Mouse (Mus musculus): ENCODE measurements around the gene Golm1. TPM values are rescaled to one million over a fixed set of nuclear protein-coding genes. Genes with fewer than 3 reads are reported as not detected.

The Golm1 gene
- polyA plus RNA-seq, 1 experiment from 2014 or later = 47.0 TPM

DNA sequence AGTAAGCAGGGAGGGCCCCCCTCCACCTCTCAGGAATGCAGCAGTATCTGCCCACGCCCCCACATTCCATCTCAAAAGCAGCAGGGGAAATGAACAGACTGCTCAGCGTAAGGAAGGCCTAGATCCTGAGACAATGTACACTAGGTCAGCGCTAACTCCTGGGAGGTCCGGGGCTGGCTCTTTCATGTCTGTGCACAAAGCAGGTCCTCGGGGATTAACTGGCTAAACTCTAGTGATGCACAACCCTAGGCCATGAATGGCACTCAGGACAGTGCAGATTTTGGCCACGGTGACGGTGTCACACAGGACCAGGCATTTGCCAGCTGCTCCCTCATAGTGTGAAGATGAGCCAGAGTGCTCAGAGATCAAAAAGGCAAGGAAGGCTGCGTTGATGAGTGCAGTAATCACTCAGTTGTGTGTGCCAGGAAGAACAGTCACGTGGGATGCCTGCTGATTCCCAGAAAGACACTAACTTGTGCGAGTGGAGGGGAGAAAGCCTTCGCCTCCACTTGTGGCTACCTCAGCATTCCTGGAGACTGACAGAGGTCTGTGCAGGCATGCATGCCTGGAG, 28.9 kb downstream of the Golm1 start:
- Histone ChIP-seq H3K27ac (no peak overlapping the region), H3K4me3 (replicated peaks) (no peak overlapping the region), H3K9ac (no peak overlapping the region), H3K9me3 (replicated peaks) (no peaks in the 10 kb centered on the region), H3K4me2 (no peak overlapping the region), H3K27me3 (no peaks in the 10 kb centered on the region), H3K4me1 (replicated peaks) (peaks cover 52% of the 10 kb centered on the region), H3K36me3 (peaks cover 77% of the 10 kb centered on the region)
- 85% methylated on average over 11 of the region's 11 CpGs for WGBS (ENCODE audit: insufficient replicate concordance)
- ATAC-seq (ENCODE audit: low read depth) (no peak), DNase-seq (no peak)

DNA sequence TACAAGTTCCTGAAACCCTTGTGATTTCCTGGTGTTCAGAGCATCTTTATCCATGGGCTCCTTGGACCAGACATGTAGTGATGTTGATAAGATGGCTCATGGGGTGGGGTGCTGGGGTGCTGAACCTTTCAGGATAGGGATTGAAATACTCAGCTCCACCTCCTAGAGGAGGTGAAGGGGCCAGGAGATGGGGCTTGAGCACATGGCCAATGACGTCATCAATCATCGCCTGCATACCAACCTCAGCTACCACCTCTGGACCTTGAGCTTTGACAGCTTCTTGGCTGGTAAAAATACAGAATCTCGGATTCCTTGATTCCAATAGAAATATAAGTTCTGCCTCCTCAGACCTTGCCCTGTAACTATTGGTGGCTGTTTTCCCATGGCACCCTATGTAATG, 30.1 kb downstream of the Golm1 start:
- Histone ChIP-seq H3K4me1 (replicated peaks) (peaks cover 64% of the 10 kb centered on the region), H3K9ac (no peak overlapping the region), H3K36me3 (peaks cover 77% of the 10 kb centered on the region), H3K9me3 (replicated peaks) (no peaks in the 10 kb centered on the region), H3K27ac (no peak overlapping the region), H3K4me2 (no peak overlapping the region), H3K27me3 (no peaks in the 10 kb centered on the region), H3K4me3 (replicated peaks) (no peak overlapping the region)
- WGBS (ENCODE audit: insufficient replicate concordance) = 83% methylated on average over 3 of the region's 3 CpGs
- ATAC-seq (ENCODE audit: low read depth) (no peak), DNase-seq (no peak)

DNA sequence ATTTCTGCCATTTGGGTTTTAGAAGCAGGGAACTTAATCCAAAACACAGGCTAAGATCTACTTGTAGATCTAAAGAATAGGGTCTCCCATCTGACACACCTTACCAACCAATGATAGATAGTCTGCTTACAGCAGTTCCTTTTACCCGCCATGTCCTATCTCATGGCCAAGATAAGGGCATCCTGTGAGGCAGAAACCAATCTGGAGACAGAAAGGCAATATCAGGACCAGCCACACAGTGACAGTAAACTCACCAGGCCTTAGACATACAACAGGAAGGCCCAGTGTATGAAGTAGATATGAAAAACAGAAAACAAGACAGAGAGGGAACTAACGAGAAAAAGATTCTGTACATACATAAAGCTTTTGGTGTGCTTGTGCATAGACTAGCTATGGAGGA, 32.8 kb downstream of the Golm1 start:
- DNase-seq = peak; percentile 77
- H3K9ac ChIP-seq = no peak overlapping the region
- ATAC-seq (ENCODE audit: low read depth) = peak; percentile 94
- H3K36me3 ChIP-seq = peaks cover 77% of the 10 kb centered on the region
- H3K9me3 ChIP-seq (replicated peaks) = no peaks in the 10 kb centered on the region
- peak overlapping the region; percentile 87 for H3K27ac ChIP-seq
- no peaks in the 10 kb centered on the region for H3K27me3 ChIP-seq
- WGBS (ENCODE audit: insufficient replicate concordance) = 10% methylated on average over 2 of the region's 2 CpGs
- H3K4me3 ChIP-seq (replicated peaks) = no peak overlapping the region
- peak overlapping the region; percentile 42 for H3K4me2 ChIP-seq
- H3K4me1 ChIP-seq (replicated peaks) = peaks cover 80% of the 10 kb centered on the region

- H3K9ac ChIP-seq = peak overlapping the region; percentile 52
- H3K27ac ChIP-seq = peak overlapping the region; percentile 82
- WGBS (ENCODE audit: insufficient replicate concordance) = 89% methylated on average over 6 of the region's 6 CpGs
- no peaks in the 10 kb centered on the region for H3K9me3 ChIP-seq (replicated peaks)
- no peak overlapping the region for H3K4me2 ChIP-seq
- no peaks in the 10 kb centered on the region for H3K27me3 ChIP-seq
- H3K4me3 ChIP-seq (replicated peaks) = no peak overlapping the region
- H3K36me3 ChIP-seq = peaks cover 78% of the 10 kb centered on the region
- peaks cover 60% of the 10 kb centered on the region for H3K4me1 ChIP-seq (replicated peaks)
- no peak for ATAC-seq (ENCODE audit: low read depth)
- no peak for DNase-seq
Observed at GRCm38 (mm10) chr13:59640178-59640440, 35.5 kb downstream of the Golm1 start.

DNA sequence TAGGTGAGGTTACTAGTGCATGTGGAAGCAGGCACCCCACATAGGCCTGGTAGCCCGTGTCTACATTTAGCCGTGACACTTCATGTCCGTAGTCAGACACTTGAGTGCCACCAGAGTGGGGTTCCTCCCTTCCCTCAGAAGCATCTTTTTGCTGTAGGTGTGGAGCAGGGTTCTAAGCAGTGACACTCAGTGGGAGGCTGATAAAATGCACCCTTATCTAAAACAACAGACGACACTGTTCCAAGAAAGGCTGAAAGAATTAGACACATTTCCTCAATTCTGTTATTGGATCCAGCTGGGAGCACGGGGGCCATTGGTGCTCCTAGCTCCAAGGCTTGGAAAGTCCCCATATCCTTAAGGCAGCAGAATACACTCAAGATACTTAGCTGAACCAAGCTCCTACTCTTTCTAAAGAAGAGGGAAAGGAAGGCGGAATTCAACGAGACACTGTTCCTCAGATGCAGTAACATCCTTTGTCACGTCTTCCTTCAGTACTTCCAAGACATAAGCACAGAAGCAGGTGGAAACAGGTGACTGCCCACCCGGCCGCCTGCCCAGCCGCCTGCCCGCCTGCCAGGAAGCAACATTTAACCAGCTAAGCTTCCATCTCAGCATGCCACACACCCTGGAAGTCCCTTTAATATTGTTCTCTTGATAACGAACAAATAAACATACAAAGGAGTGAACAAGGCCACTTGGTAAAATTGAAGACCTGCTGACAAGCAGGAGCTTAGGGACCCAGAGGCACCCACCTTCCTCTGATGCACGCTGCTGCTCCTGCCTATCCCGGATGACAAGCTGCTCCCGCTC, 36.0 kb downstream of the Golm1 start:
- H3K4me1 ChIP-seq (replicated peaks) = peaks cover 55% of the 10 kb centered on the region
- H3K9me3 ChIP-seq (replicated peaks) = no peaks in the 10 kb centered on the region
- peak overlapping the region; percentile 52 for H3K9ac ChIP-seq
- ATAC-seq (ENCODE audit: low read depth) (peak; percentile 60), DNase-seq (peak; percentile 55)
- 63% methylated on average over 16 of the region's 16 CpGs for WGBS (ENCODE audit: insufficient replicate concordance)
- peak overlapping the region; percentile 32 for H3K4me2 ChIP-seq
- no peak overlapping the region for H3K4me3 ChIP-seq (replicated peaks)
- peak overlapping the region; percentile 82 for H3K27ac ChIP-seq
- no peaks in the 10 kb centered on the region for H3K27me3 ChIP-seq
- peaks cover 79% of the 10 kb centered on the region for H3K36me3 ChIP-seq

DNA sequence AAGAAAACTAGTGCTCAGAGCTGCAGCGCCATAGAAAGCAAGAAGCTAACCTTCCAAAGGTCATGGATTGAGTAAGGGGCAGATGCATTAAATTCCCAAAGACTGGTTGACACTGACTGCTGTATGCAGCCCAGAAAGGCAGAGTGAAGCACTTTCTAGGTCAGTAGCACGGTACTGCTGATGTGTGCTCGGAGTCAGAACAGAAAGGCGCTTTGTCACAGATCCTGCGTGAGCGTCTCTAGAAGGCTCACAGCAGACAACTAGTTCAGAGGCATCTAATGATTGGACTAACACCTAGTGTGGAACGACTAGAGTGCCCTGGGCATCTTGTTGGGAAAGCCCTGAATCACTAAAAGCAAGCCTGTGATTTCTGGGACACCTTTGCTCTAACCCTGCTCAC, 37.8 kb downstream of the Golm1 start:
- 91% methylated on average over 7 of the region's 7 CpGs for WGBS (ENCODE audit: insufficient replicate concordance)
- DNase-seq = no peak
- H3K27me3 ChIP-seq = no peaks in the 10 kb centered on the region
- peaks cover 97% of the 10 kb centered on the region for H3K36me3 ChIP-seq
- no peak for ATAC-seq (ENCODE audit: low read depth)
- H3K9ac ChIP-seq = no peak overlapping the region
- H3K27ac ChIP-seq = no peak overlapping the region
- H3K9me3 ChIP-seq (replicated peaks) = no peaks in the 10 kb centered on the region
- peaks cover 47% of the 10 kb centered on the region for H3K4me1 ChIP-seq (replicated peaks)
- H3K4me3 ChIP-seq (replicated peaks) = no peak overlapping the region
- H3K4me2 ChIP-seq = no peak overlapping the region

- Histone ChIP-seq H3K4me3 (replicated peaks) (no peak overlapping the region), H3K36me3 (peaks cover 96% of the 10 kb centered on the region)
- no peak for ATAC-seq (ENCODE audit: low read depth)
Observed at GRCm38 (mm10) chr13:59634637-59635036, 41.0 kb downstream of the Golm1 start.

DNA sequence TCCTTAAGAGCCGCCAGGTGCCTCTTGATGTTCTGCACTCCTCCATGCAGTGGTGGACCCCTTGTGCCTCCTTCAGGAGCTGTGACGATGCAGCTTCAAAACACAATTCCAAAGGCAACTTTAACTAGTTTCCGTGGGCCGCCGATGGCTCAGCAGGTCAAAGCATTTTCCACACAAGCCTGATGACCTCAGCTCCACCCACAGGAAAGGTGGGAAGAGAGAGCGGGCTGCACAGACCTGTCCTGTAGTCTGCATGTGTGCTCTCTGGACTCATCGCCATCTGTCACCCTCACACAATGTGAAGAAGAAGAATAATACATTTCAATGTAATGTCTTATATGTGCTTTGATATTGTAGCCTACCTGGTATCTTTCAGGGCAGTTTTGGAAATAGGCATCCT, 48.9 kb downstream of the Golm1 start:
- H3K4me3 ChIP-seq (replicated peaks) = no peak overlapping the region
- DNase-seq (no peak), ATAC-seq (ENCODE audit: low read depth) (no peak)
- H3K9ac ChIP-seq = no peak overlapping the region
- H3K4me1 ChIP-seq (replicated peaks) = no peaks in the 10 kb centered on the region
- H3K4me2 ChIP-seq = no peak overlapping the region
- peaks cover 73% of the 10 kb centered on the region for H3K36me3 ChIP-seq
- no peaks in the 10 kb centered on the region for H3K27me3 ChIP-seq
- no peak overlapping the region for H3K27ac ChIP-seq
- H3K9me3 ChIP-seq (replicated peaks) = no peaks in the 10 kb centered on the region
- 88% methylated on average over 7 of the region's 7 CpGs for WGBS (ENCODE audit: insufficient replicate concordance)

More at GRCm38 (mm10) chr13:59634637-59635036, 41.0 kb downstream of the Golm1 start:
- Histone ChIP-seq H3K9ac (no peak overlapping the region), H3K27ac (no peak overlapping the region), H3K27me3 (no peaks in the 10 kb centered on the region), H3K4me1 (replicated peaks) (peaks cover 17% of the 10 kb centered on the region), H3K9me3 (replicated peaks) (no peaks in the 10 kb centered on the region), H3K4me2 (no peak overlapping the region)
- WGBS (ENCODE audit: insufficient replicate concordance) = 66% methylated on average over 5 of the region's 5 CpGs
- no peak for DNase-seq

- H3K27ac ChIP-seq = no peak overlapping the region
- ATAC-seq (ENCODE audit: low read depth) (no peak), DNase-seq (no peak)
- H3K4me1 ChIP-seq (replicated peaks) = peaks cover 6% of the 10 kb centered on the region; the same call in 1 of the 2 replicates
- no peaks in the 10 kb centered on the region for H3K9me3 ChIP-seq (replicated peaks)
- no peak overlapping the region for H3K9ac ChIP-seq
- H3K4me2 ChIP-seq = no peak overlapping the region
- H3K4me3 ChIP-seq (replicated peaks) = no peak overlapping the region
- 73% methylated on average over 5 of the region's 5 CpGs for WGBS (ENCODE audit: insufficient replicate concordance)
- no peaks in the 10 kb centered on the region for H3K27me3 ChIP-seq
- peaks cover 64% of the 10 kb centered on the region for H3K36me3 ChIP-seq
Observed at GRCm38 (mm10) chr13:59624903-59625302, 50.7 kb downstream of the Golm1 start.

DNA sequence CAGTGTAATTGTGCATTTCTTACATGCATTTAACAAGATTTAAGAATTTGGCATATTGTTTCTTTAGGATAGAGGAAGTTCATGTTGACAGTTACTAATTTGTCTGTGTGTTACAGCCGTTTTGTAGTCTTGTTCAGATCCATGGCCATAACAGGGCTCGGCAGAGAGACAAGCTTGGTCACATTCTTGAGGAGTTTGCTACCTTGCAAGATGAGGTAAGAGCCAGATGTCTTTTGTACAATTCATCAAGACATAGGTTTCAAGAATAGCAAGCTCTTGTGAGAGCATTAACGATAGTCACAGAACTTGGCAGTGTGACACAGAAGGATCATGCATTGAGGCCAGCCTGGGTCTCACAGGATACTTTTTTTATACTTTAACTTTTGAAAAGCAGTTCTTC, 51.2 kb downstream of the Golm1 start:
- no peak overlapping the region for H3K27ac ChIP-seq
- no peaks in the 10 kb centered on the region for H3K27me3 ChIP-seq
- no peak overlapping the region for H3K4me2 ChIP-seq
- H3K9ac ChIP-seq = no peak overlapping the region
- peaks cover 59% of the 10 kb centered on the region for H3K36me3 ChIP-seq
- WGBS (ENCODE audit: insufficient replicate concordance) = 68% methylated on average over 3 of the region's 3 CpGs
- H3K9me3 ChIP-seq (replicated peaks) = no peaks in the 10 kb centered on the region
- no peak overlapping the region for H3K4me3 ChIP-seq (replicated peaks)
- peaks cover 7% of the 10 kb centered on the region; the same call in 1 of the 2 replicates for H3K4me1 ChIP-seq (replicated peaks)
- no peak for ATAC-seq (ENCODE audit: low read depth)
- DNase-seq = no peak

DNA sequence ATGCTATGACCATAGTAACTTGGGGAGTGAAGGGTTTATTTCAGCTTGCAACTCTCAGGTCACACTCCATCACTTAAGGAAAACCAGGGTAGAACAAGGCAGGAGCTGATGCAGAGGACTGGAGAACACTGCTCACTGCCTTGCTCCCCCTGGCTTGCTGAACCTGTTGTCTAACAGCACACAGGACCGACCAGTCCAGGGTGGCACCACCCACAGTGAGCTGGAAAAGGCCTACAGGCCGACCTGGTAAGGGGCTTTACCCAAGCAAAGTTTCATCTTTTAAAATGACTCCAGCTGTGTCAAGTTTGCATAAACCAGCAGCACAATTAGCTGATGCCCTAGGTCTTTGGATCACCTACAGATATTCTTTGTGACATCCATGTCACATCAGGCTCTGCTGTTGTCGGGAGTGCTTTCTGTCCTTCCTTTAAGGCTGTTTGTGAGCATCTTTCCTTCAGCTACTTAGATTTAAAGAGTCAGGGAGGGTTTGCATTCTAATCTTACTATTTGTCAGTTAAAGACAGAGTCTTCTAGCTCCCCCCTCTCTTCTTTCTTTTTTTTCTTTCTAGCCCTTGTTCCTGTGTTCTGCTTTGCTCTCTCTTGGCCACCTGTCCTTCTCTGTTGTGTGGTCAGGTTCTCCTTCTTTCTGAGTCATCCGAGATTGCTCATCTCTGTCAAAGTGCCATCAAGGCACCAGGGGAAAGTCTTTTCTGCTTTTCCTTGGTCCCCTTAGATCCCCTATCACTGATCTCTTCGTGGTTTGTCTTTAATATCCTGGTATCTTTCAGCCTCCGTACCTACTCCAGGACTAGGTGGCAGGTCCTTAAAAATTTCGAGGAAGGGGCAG, 53.7 kb downstream of the Golm1 start:
- Histone ChIP-seq H3K27ac (no peak overlapping the region), H3K4me3 (replicated peaks) (no peak overlapping the region), H3K27me3 (no peaks in the 10 kb centered on the region), H3K4me2 (no peak overlapping the region), H3K4me1 (replicated peaks) (peaks cover 7% of the 10 kb centered on the region; the same call in 1 of the 2 replicates), H3K9ac (no peak overlapping the region), H3K36me3 (peaks cover 53% of the 10 kb centered on the region), H3K9me3 (replicated peaks) (no peaks in the 10 kb centered on the region)
- no peak for ATAC-seq (ENCODE audit: low read depth)
- no peak for DNase-seq
- 70% methylated on average over 7 of the region's 7 CpGs for WGBS (ENCODE audit: insufficient replicate concordance)

All from liver, embryonic 13.5 days (tissue).